Mouse (Mus musculus) ovary, postnatal 14 days (tissue): Measurements from ENCODE around the gene Spin2e.
"Not testable (repeated sequence)": the region's sequence is repeated elsewhere in the genome, so short reads cannot be mapped to it uniquely, and the experiment has no call there.

Experiments used
- DNase-seq: peaks from one replicate; pipeline ENCODE4 v3.0.0; 2022; ENCODE audit warnings: low spot score

Spin2e gene

GRCm38 (mm10) chrX:31618820-31619219 is at the start of gene Spin2e:
TSS of gene Spin2e (minus strand) at chrX:31618920.
- DNase-seq: not testable (repeated sequence)

- not testable (repeated sequence) for DNase-seq
Measured at GRCm38 (mm10) chrX:31574183-31574582, 44.5 kb downstream of the Spin2e start, which contains the start of gene Gm21883. TSS of gene Gm21883 (minus strand) at chrX:31574283.
